Mouse (Mus musculus) liver, adult 2 months (tissue): ENCODE measurements around the gene Slc5a5.

Experiments used
- CTCF ChIP-seq: fragments of 200-500 bp; IDR thresholded peaks from 2 replicates; pipeline ENCODE4 v1.5.1; 2011; ENCODE audit warnings: low read depth, low read length, control low read depth
- POLR2A ChIP-seq: fragments of 200-500 bp; IDR thresholded peaks from 2 replicates; pipeline ENCODE4 v1.6.1; 2011; ENCODE audit warnings: low read length, control low read depth; ENCODE audit not compliant: insufficient read depth; ENCODE audit errors: extremely low read depth

- no peak for TF ChIP-seq POLR2A
- no peak for TF ChIP-seq CTCF
Measured at GRCm38 (mm10) chr8:70911596-70911995, 19.0 kb upstream of the Slc5a5 start.
